Mouse (Mus musculus) thymus, postnatal 14 days (tissue): ENCODE measurements around the gene Rbms3.

ENCODE experiments used
- DNase-seq: peaks from one replicate; pipeline ENCODE4 v3.0.0; 2021

Gene Rbms3

DNA sequence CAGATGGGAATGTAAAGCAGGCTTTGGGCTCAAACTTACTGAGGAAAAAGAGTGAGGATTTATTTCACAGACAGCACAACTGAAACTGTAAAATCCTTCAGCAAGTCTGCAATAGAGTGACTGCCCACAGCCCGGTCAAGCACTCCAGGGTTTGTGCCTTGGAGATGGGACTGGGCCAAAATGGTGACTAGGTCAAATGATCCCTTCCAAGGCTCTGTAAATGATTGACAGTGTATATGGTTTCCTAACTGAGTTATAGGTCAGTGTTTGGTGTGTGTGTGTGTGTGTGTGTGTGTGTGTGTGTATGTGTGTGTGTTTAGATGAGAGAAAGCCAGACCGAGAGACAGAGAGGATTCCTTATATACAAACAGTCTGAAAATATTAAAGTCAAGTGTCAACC lies 673.6 kb downstream of the Rbms3 start:
- no peak for DNase-seq

DNA sequence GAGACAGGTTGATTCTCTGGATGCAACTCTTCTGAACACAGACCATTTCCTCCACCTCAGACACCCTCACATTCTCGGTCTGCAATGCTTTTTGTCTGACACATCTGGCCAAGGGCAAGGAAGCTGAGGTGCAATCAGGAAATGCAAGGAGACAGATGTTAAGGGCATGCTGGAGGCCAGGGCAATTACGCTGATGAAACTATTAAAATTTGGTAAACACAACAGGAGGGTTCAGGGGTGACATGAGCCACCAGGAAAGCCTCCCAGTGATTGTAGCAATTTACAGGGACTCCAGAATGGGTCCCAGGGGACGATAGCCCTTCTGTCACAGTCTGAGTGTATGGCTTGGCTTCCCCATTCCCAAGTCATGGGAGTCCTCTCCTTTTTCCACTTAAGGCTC lies 681.5 kb downstream of the Rbms3 start:
- no peak for DNase-seq

DNA sequence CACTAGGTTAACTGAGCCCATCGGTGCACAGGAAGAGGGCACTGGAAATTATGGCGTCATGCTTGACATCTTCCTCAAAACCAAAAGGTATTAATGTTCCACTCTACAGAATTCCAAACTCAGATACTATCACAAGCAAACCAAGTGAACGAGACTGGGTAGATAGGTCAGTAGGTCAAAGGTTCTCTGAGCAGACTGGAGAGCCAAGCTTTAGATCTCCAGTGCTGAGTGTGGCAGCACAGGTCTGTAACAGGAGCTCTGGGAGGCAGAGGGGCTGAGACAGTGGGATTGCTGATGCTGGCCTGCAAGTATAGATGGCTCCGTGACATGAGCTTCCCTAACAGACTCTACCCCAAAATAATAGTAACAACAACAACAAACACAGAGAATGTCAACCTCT lies 682.3 kb downstream of the Rbms3 start:
- DNase-seq, result no peak

DNA sequence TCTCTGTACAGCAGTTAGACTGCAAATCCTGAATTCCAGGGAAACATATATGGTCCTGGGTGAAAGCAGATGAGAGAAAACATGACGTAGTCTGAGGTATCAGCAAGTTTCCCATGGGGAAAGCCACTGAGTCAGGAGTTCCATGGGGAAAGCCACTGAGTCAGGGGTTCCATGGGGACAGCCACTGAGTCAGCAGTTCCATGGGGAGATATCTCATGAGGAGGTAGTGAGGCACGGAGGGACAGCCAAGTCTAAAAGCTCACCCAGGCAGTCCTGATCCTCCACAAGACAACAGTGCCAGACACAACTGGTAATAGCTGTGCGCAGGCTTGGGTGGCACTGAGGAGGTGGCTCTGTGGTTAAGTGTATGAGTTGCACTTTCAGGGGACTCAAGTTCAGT lies 682.9 kb downstream of the Rbms3 start:
- no peak for DNase-seq

DNA sequence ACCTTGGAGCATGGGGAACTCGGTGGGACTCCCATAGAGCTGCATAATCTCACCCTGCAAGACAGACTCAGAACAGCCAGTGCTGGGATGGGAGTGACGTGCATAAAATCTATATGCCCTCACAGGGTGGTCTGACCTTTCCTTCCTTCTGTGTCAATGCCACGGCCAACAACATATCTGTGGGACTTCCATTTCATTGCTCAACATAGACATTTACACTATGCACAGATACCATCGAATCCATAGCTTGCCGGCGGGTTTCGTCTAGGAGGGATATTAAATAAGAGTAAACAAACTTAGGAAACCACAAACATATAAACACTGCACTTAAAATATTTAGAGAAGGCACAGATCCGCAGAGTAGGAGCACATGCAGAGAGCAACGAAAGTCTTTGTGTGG lies 684.0 kb downstream of the Rbms3 start:
- DNase-seq, result no peak

DNA sequence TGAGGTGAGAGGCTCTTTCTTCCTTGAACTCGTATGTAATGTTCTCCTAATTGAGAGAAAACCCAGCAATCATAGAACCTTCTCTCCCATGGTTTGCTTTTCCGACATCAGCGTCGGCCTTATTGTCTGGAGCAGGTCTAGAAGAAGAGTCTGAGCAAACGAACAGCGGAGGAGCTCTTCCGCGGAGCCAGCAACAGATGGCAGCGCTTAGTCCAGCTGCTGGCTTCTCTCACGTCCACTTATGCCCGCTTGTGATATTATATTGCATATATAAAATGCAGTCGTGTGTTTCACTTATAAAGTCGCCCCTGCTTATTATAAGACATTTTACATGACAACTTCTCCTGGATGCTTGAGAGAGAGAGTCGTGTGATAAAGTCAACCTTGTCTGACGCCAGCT lies 685.8 kb downstream of the Rbms3 start:
- no peak for DNase-seq

DNA sequence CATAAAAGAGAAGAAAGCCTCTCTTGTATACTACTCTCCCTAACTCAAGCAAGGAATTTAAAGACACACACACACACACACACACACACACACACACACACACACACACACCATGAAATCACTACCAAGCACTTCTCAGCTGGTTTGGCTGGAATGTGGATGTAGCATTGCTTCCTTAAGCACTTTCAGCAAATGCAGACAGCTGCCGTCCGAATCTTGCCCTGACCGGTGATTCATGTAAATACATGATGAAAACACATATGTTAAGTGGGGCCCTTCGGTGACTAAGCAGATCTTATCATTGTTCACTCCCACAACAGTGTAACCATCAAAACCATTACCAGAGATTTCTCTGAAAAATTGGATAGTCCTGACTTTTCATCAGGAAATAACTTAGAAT lies 688.6 kb downstream of the Rbms3 start:
- no peak for DNase-seq

DNA sequence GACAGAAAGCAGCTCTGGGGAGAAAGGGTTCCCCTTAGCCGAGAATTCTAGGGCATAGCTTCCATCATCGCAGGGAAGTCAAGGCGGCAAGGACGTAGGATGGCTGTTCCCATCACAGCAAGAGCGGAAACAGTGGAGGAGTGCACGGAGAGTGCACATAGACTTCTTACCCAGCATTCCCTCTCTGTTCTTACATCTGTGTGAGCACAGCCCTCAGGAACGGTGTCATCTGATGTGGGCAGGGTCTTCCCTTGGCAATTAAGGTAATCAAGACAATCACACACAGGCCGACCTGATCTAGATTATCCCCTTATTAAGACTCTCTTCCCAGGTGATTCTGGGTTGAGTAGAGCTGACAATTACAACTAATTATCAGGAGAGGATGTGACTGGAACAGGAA lies 689.0 kb downstream of the Rbms3 start:
- DNase-seq, result no peak

DNA sequence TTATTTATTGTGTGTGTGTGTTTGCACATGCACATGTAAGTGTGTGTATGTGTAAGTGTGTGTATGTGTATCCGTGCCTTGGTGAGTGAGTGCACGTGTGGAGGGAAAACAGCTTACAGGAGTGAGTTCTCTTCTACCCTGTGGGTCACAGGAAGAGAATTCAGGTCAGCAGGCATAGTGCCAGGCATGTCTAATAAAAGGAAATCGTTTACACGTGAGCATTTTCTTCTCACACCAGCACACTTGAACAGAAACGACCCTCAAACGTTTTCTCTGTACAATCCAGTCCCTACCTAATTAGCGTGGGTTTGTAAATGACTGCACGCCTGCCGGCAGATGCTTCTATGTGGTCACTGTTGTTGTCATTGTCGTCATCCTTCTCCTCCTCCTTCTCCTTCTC lies 701.4 kb downstream of the Rbms3 start:
- no peak for DNase-seq

DNA sequence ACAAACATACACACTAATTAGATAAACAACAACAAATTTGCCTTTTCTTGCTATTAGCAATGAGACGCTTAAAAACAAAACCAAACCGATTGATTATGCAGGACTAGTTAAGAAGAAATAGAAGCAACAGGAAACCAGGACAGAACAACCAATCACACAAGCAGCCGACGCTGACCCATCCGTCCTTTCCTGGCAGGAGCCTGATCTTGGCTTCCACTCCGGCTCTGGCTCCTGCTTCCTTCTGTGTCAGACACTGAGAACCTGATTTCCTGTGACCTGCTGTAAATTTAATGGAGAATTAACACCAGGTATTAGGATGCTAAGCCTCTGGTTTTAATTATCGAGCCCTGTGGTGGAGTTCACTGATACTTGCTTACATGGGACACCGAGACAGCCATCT lies 706.6 kb downstream of the Rbms3 start:
- no peak for DNase-seq

DNA sequence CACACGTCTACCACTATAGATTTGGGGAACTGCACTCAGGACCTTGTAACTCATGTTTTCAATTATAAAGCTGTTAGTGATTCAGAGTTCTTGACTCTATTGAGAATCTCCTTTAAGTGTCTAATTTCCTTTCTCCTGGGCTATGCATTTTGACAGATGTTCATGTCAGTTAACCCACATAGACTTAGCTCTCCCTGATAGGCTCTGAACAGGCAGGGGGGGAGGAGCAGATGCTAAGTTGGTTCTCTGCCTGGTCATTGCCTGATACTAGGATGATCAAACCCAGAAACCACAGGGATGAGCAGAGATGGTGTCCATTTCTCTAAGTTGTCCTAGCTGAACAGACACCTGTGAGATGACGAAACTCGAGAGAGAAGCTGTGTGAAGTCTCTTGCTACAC lies 707.2 kb downstream of the Rbms3 start:
- DNase-seq, result no peak

DNA sequence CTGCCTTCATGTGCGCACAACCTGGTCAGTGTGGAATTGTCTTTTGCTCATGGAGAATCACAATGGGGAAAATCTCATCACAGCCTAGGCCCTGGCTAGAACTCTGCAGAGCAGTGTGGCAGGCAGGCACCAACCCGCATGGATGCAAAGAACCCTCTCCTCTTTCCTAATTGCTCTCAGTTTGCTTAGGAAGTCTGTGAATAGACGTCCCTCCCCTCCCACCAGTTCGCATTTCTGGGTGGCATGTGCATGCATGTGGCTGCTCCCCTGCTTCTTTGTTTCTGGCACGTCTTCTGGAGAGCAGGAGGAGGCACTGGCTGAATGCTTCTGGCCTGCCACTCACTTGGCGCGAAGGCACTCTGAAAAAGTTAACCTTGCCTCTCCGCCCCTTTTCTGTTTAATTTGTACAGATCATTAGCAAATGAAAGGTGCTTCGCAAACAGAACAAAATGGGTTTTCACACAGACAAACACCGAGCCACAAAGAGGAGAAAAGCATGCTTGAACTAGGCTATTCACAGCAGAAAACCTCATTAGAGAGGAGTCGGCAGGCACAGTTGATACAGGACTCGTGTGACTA lies 710.2 kb downstream of the Rbms3 start:
- no peak for DNase-seq

DNA sequence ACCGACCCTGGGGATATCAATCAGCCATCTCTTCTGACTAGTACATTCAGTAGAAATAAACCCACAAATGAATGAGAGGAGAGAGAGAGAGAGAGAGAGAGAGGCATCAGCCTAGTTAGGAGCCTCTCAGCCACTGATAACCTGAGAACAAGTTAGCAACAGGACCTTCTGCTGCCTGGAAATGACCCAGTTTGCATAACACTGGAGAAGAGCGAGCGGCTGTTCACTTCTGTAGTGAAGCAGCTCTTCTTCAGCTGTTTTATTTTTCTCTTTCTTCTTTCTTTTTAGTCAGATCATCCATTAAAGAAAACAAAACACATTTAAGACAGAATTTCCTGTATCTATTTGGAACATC lies 717.2 kb downstream of the Rbms3 start:
- DNase-seq, result no peak

DNA sequence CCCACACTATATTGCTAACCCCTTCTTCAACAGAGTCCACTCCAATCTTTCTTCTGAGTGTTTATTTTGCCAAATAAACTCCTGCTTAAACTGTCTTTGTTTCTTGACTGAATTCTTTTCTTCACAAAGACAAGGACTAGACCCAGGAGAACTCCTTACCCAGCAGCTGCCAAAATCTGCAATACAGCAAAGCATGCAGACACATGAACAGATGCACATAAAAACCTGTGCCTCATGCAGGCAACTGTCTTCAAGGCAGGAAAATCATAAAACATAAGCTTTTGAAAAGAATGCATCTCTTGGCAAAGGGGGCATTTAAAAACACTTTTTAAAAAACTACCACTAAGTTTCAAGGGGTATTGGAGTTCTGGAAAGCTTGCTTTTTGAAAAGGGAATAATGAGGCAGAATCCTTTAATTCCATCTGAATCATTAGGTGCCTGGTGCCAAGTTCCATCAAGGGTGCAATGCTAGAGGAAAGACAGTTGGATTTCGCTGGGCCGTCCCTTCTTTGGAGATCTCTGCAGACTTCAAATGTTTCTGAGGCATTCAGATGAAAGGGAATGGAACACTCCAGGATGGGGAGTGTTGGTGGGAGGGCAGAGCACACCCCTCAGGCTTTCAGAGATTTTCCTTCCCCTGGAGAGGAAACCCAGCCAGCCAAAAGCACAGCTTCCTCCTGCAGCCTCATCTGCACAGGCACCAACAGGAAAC lies 717.8 kb downstream of the Rbms3 start:
- no peak for DNase-seq

DNA sequence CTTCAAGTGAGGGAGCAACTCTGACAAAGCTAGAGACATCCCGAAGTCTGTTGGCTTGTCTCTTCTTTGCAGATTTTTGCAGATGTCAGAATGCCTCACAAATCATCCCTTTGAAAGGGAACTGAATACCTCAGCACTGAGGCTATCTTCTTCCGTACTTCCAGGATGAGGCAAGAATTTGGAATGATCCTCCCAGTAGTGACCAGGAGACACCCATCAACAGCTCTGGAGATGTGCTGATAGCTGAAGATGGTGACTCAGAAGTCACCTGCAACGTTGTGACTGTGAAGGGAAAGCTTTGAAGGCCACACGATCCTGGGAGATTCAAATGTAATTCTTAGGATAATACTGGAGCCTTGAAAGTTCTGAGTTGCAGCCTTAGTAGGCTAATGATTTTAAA lies 720.2 kb downstream of the Rbms3 start:
- DNase-seq, result no peak

DNA sequence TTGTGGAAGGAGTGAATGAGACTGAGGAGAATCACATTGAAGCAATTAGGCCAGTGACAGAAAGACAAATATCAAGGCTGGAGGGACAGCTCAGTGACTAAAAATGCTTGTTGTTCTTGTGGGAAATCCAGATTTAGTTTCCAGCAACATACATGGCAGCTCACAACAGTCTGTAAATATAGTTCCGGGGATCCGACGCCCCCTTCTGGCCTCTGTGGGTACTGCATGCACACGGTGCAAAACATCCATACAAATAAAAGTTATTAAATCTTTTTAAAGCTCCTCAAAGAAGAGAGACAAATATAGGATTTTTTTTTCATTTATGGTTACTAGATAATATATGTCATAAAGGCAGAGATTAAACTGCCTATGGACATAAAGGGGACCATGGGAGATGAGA lies 722.8 kb downstream of the Rbms3 start:
- DNase-seq, result no peak

DNA sequence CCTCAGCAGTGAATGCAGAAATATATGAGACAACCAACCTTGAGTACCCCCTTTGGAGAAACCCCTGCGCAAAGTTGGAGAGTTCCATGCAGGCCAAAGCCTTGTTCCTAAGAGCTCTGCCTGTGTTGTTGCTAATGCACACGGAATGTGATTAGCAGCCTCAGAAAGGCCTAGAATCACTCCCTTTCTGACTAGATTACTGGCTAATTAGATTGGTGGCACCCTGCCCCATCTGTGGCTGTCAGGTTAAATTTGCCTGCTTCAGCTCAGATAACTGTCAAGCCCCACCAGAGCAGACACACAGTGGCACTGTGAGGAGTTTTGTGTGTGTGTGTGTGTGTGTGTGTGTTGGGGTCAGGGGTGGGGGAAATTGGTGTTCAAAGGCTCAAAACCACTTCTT lies 724.1 kb downstream of the Rbms3 start:
- no peak for DNase-seq

DNA sequence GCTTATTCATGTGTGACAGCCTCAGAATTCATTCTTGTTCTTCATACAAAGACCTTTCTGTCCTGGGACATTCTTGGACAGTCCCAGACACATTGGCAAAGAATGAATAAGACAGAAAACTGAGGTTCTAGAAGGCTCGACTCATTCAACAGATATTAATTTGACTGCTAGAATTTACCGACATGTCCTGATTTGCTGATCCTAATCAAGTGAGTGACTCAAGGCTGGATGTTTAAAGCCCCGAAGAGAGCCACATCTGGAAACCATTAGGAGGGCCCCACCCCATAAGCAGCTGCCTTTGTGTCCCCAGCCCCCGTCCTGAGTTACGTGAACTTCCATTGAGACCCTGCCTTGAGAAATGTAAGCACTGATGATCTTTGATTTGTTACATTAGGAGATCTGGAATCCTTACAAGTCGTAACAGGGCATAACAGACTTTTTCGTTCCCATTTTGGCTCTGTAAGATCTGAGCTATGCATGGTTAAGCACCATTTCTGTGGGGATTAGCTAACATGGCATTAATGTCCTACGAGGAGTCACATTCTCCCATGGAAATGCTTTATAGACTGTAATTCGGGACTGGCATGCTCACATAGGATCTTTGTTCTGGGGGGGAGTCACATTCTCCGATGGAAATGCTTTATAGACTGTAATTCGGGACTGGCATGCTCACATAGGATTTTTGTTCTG lies 726.3 kb downstream of the Rbms3 start:
- no peak for DNase-seq

DNA sequence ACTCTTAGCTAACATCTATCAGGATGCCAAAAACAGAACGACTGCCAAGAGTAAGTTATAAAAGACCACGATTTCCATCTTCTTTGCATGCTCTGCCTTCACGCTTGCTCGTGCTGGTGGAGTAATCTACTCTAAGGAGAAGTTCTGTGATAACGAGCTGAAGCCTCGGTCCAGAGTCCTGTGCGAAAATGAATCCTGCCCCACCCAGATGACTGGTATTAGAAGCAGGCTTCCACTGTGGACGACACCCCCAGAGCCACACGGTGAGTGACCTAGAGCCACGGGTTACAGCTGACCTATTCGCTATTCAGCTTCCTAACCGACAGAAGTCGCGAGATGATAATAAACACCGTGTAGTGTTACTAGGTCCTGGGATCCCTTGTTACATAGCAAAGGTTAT lies 730.3 kb downstream of the Rbms3 start:
- DNase-seq, result no peak

DNA sequence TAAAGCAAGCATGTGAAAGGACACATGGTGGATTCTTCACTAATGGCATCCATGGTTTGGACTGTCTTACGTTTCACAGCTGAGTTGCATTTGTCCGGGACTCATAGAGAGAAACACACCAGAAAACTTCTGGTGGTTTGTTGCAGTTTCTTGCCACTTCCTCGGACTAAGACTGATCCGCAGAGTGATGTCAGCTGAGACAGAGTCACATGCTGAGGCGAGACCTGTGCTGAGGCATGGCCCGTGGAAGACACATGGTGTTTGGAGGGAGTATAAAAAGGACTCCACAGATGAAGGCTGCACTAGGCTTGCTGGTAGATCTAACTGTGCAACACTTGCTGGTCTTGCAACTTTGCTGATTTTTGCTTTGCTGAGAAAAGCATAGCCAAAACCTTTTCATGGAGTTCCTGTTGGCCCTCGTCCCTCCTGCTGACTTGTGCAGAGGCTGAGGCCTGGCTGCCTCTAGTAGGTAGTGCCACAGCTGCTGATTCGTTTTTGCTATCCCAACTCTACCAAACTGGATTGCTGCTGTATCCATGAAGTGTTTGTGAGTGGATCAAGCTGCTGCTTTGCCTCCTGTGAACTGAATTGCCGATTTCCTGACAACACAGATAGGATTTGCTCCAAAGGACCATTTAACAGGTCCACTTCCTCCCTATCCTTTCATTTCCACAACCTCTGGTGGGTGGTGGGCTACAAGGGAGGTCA lies 742.6 kb downstream of the Rbms3 start:
- DNase-seq, result no peak

DNA sequence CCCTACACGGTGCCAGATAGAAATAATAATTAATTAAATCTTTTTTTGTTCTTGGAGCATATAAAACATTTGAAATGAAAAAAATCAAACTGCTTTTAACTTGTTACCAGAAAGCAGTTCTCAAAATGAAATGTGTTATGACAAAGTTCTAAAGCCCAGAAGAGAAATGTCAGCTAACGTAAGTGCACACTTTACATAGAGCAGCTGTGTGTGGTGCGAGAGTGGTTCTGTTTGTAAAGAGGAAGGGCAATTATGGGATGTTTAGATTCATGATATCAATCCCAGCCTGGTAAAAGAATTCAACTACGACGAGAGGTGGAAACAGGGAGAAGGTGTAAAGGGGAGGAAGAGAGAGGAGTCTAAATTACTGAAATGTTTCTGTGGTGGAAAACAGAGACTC lies 744.1 kb downstream of the Rbms3 start:
- no peak for DNase-seq

DNA sequence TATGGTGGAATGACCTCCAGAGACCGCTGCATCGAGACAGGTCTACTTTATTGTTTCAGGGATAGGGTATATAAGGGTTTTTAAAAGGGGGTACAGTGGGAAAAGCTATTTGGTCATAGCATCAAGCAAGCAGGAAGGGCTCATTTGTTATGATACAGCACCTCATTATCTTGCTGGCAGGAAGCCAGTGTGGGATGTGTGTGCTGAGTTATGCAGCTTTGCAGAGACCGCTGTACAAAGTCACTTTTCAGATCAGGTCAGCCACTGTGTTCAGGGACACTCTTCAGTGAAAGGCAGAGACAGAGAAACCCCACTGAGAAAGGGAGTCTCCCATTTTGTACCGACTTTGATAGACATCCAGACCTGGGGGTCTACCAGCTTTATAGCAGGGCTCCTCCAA lies 749.2 kb downstream of the Rbms3 start:
- no peak for DNase-seq

DNA sequence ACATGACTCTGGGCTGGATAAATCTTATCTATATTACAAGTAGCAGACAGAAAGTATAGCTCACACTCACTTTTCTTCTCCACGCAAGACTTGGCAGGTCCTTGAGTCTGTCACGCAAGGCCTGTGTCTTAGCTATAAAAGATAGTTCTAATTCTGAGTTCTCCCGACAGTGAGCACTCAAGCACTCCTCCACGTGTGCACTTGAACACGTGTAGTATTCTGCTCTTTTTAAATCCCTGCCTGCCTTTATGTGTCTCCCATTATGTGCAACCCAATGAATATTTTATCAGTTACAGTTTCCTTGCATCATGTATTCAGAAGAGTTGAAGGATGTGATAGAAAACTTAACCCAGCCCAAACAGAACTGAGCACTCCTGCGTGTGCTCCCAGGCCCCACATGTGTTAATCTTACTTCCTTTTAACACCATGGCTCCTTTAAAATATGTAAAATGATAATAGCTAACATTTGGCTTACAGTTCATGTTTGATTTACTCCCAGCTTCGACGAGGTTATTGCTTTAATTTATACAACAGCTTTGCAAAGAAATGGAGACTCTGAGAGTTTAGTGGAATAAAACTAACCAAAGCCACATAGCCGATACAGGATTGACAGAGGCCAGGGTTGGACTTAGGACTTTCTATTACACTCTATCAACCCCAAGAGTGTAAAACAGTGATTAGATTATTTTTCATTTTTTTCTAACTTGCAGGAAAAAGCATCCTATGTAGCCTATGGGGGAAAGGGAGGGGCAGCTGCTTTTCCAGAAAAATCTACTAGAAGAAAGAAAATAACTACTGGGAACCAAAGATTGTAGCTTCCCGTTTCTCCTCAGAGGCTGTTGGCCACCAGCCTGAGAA lies 749.9 kb downstream of the Rbms3 start:
- no peak for DNase-seq
